Mouse (Mus musculus): ENCODE measurements at regions not wholly inside any gene's neighbourhood (a gene's known extent, or its start where the extent isn't known, plus 50 kb on each side); places are given as distances from the start of the nearest gene placed in this dataset.

GRCm38 (mm10) chr3:103483762-103484161 lies 91.3 kb upstream of the Syt6 start:
- ChIA-PET POLR2A (interaction anchor here (0.8 to 1.2 kb wide), 2 partner anchors 10 to 31 kb away, joined by 3 to 4 read pairs; no protein-coding TSS in a partner anchor), CTCF (interaction anchor here (1.0 to 1.3 kb wide), 3 partner anchors 11 to 52 kb away, joined by 3 read pairs; no protein-coding TSS in a partner anchor)
- no peak for DNase-seq (ENCODE audit: low read depth, low spot score)
- in situ Hi-C loops (cut with MboI; ENCODE audit: low pct_unique_long_range_greater_than_20kb), result no loop called here
- TF ChIP-seq CTCF (IDR thresholded peaks at IDR 0.05), result no peak
- ATAC-seq, result no peak
- no peaks in the 10 kb centered on the region for H3K27me3 ChIP-seq

- no peak for ATAC-seq
- ChIA-PET CTCF (interaction anchor here (0.7 to 1.0 kb wide), 2 partner anchors 12 to 14 kb away, joined by 3 read pairs; no protein-coding TSS in a partner anchor), POLR2A (no interaction called here)
- H3K27me3 ChIP-seq, result no peaks in the 10 kb centered on the region
- no peak for TF ChIP-seq CTCF (IDR thresholded peaks at IDR 0.05)
- in situ Hi-C loops (cut with MboI; ENCODE audit: low pct_unique_long_range_greater_than_20kb), result no loop called here
- DNase-seq (ENCODE audit: low read depth, low spot score), result no peak
Observed at GRCm38 (mm10) chr3:103489786-103490185, 85.2 kb upstream of the Syt6 start.

GRCm38 (mm10) chr3:103490966-103491365 lies 84.1 kb upstream of the Syt6 start:
- CTCF ChIA-PET, result no interaction called here

GRCm38 (mm10) chr3:103492211-103492610 lies 82.8 kb upstream of the Syt6 start:
- ATAC-seq, result no peak
- in situ Hi-C loops (cut with MboI; ENCODE audit: low pct_unique_long_range_greater_than_20kb), result no loop called here
- TF ChIP-seq CTCF (IDR thresholded peaks at IDR 0.05), result no peak

More at GRCm38 (mm10) chr3:103490966-103491365, 84.1 kb upstream of the Syt6 start:
- TF ChIP-seq CTCF (IDR thresholded peaks at IDR 0.05), result no peak
- POLR2A ChIA-PET, result no interaction called here
- no peak for DNase-seq (ENCODE audit: low read depth, low spot score)
- in situ Hi-C loops (cut with MboI; ENCODE audit: low pct_unique_long_range_greater_than_20kb), result no loop called here
- ATAC-seq, result no peak
- no peaks in the 10 kb centered on the region for H3K27me3 ChIP-seq

DNA sequence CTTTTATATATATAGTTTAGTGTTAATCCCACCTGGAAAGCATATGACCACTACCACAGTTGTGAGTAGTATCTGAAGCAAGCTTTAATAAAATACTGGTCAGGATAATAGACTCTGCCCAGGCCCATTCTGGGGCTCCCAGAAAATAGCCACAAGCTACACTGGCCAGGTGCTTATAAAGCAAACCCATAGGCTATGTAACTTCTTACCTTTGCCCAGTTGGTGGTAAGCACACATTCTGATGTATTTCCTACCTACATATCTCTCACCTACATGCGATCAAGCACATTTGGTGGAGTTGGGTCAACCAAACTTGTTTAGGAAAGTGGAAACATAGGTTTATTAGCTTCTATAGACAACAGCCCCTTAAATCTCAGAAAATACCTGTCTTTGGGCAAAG lies 81.4 kb upstream of the Syt6 start:
- TF ChIP-seq CTCF (IDR thresholded peaks at IDR 0.05), result no peak
- CTCF ChIA-PET, result interaction anchor here (0.8 to 2.3 kb wide), 3 partner anchors 9 to 42 kb away, joined by 3 to 5 read pairs (median 3); no protein-coding TSS in a partner anchor
- DNase-seq (ENCODE audit: low read depth, low spot score), result no peak
- in situ Hi-C loops (cut with MboI; ENCODE audit: low pct_unique_long_range_greater_than_20kb), result no loop called here
- no peak for ATAC-seq
- no peaks in the 10 kb centered on the region for H3K27me3 ChIP-seq
- POLR2A ChIA-PET, result interaction anchor here (1.1 kb wide), 1 partner anchor 10 kb away, joined by 4 read pairs; no protein-coding TSS in a partner anchor

More at GRCm38 (mm10) chr3:103492211-103492610, 82.8 kb upstream of the Syt6 start:
- DNase-seq (ENCODE audit: low read depth, low spot score), result no peak
- H3K27me3 ChIP-seq, result no peaks in the 10 kb centered on the region
- POLR2A ChIA-PET, result no interaction called here
- CTCF ChIA-PET, result no interaction called here

DNA sequence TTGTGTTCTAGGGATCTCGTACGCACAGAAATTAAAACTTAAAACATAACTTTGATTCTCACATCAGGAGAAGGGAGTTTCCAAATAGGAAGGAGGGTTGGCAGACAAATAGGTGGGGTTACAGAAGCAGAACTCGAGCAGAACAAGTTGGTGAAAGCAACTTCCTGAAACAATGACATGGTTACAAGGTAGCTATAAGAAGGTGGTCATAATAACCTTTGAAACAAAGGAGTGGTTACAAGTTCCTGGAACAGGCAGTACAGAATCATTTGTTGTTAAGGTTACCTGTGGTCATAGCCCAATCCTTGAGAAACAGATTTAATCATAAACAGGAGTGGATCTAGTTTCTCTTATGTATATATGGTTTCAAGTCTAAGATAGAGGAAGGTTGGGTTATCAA lies 81.0 kb upstream of the Syt6 start:
- no peak for TF ChIP-seq CTCF (IDR thresholded peaks at IDR 0.05)
- ChIA-PET CTCF (interaction anchor here (0.8 to 2.3 kb wide), 2 partner anchors 9 to 42 kb away, joined by 3 to 5 read pairs; no protein-coding TSS in a partner anchor), POLR2A (interaction anchor here (1.1 kb wide), 1 partner anchor 10 kb away, joined by 4 read pairs; no protein-coding TSS in a partner anchor)
- ATAC-seq (no peak), DNase-seq (ENCODE audit: low read depth, low spot score) (no peak)
- H3K27me3 ChIP-seq, result no peaks in the 10 kb centered on the region
- in situ Hi-C loops (cut with MboI; ENCODE audit: low pct_unique_long_range_greater_than_20kb), result no loop called here

GRCm38 (mm10) chr3:103496083-103496482 lies 78.9 kb upstream of the Syt6 start:
- no peaks in the 10 kb centered on the region for H3K27me3 ChIP-seq
- no peak for TF ChIP-seq CTCF (IDR thresholded peaks at IDR 0.05)
- ATAC-seq (no peak), DNase-seq (ENCODE audit: low read depth, low spot score) (no peak)
- in situ Hi-C loops (cut with MboI; ENCODE audit: low pct_unique_long_range_greater_than_20kb), result no loop called here
- CTCF ChIA-PET, result interaction anchor here (2.0 kb wide), 1 partner anchor 22 kb away, joined by 4 read pairs; no protein-coding TSS in a partner anchor
- POLR2A ChIA-PET, result no interaction called here

- no peak for DNase-seq (ENCODE audit: low read depth, low spot score)
- ChIA-PET CTCF (interaction anchor here (1.2 to 2.0 kb wide), 3 partner anchors 8 to 23 kb away, joined by 4 read pairs; no protein-coding TSS in a partner anchor), POLR2A (no interaction called here)
- no peak for TF ChIP-seq CTCF (IDR thresholded peaks at IDR 0.05)
- in situ Hi-C loops (cut with MboI; ENCODE audit: low pct_unique_long_range_greater_than_20kb), result no loop called here
- no peaks in the 10 kb centered on the region for H3K27me3 ChIP-seq
- no peak for ATAC-seq
Observed at GRCm38 (mm10) chr3:103496683-103497082, 78.3 kb upstream of the Syt6 start.

DNA sequence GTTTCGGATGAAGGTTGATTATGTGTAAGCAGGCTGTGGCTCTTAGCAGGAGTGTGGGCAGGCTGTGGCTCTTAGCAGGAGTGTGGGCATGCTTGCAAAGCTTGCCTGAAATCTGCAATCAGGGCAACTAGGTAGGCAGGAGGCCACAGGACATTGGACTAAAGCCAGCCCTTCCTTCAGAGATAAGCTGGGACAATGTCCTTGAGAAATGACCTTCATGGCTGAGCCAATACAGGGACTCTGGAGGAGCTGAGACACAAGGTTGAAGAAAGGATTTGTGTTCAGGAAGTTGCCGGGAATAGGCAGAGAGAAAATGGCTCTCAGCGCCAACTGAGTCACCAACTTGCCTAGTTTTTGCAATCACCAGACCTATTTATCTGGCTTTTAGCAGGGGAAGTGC lies 77.3 kb upstream of the Syt6 start:
- ChIA-PET CTCF (interaction anchor here (1.2 to 1.9 kb wide), 2 partner anchors 9 to 21 kb away, joined by 4 read pairs; no protein-coding TSS in a partner anchor), POLR2A (no interaction called here)
- in situ Hi-C loops (cut with MboI; ENCODE audit: low pct_unique_long_range_greater_than_20kb), result no loop called here
- DNase-seq (ENCODE audit: low read depth, low spot score) (no peak), ATAC-seq (no peak)
- TF ChIP-seq CTCF (IDR thresholded peaks at IDR 0.05), result no peak
- H3K27me3 ChIP-seq, result no peaks in the 10 kb centered on the region

- ChIA-PET CTCF (interaction anchor here (1.9 kb wide), 1 partner anchor 10 kb away, joined by 4 read pairs; no protein-coding TSS in a partner anchor), POLR2A (no interaction called here)
- DNase-seq (ENCODE audit: low read depth, low spot score), result no peak
- ATAC-seq, result no peak
- in situ Hi-C loops (cut with MboI; ENCODE audit: low pct_unique_long_range_greater_than_20kb), result no loop called here
- no peak for TF ChIP-seq CTCF (IDR thresholded peaks at IDR 0.05)
- H3K27me3 ChIP-seq, result no peaks in the 10 kb centered on the region
Observed at GRCm38 (mm10) chr3:103498458-103498857, 76.6 kb upstream of the Syt6 start.

- ChIA-PET POLR2A (interaction anchor here (0.7 kb wide), 1 partner anchor 1011 kb away, joined by 5 read pairs; no protein-coding TSS in a partner anchor), CTCF (no interaction called here)
- TF ChIP-seq CTCF (IDR thresholded peaks at IDR 0.05), result no peak
- no peaks in the 10 kb centered on the region for H3K27me3 ChIP-seq
- in situ Hi-C loops (cut with MboI; ENCODE audit: low pct_unique_long_range_greater_than_20kb), result loop anchor here (5.0 kb wide), 1 partner anchor 678 kb away; no protein-coding TSS in a partner anchor
- ATAC-seq, result no peak
- DNase-seq (ENCODE audit: low read depth, low spot score), result no peak
Observed at GRCm38 (mm10) chr3:103499801-103500200, 75.2 kb upstream of the Syt6 start.

All from Patski (cell line).